Mouse (Mus musculus) yolk sac, embryonic 10.5 days (tissue): ENCODE measurements at regions not wholly inside any gene's neighbourhood (a gene's known extent, or its start where the extent isn't known, plus 50 kb on each side); places are given as distances from the start of the nearest gene placed in this dataset.

ENCODE experiments used
- DNase-seq: peaks from one replicate; pipeline ENCODE4 v3.0.0-alpha.2; 2017; ENCODE audit warnings: low spot score

DNA sequence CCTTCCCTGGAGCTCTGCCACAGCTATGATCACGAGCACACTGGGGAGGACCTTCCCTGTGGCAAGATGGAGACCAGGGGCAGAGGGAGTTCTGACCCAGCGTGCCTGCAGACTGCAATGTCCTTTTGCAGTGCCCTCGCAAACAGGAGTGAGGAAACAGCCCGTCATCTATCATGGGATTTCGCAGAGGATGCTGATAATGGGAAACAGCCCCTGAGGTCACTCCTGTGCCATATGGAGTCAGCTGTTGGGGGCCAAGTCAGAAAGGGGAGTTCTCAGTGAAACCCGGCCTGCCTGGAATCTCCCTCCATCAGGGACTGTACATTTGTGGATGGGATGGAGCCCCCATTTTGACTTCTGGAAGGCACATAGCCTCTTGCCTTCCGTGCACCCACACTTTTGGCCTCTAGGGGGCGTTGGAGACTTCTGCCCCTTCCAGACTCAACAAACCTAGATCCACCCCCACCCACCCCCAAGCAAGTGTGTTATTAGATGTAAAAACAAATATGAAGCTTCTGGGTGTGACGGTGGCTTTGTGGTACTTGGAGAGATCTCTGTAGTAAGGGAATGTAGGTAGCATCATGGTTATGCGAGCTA is 98.1 kb downstream of the Kdr start:
- no peak for DNase-seq

DNA sequence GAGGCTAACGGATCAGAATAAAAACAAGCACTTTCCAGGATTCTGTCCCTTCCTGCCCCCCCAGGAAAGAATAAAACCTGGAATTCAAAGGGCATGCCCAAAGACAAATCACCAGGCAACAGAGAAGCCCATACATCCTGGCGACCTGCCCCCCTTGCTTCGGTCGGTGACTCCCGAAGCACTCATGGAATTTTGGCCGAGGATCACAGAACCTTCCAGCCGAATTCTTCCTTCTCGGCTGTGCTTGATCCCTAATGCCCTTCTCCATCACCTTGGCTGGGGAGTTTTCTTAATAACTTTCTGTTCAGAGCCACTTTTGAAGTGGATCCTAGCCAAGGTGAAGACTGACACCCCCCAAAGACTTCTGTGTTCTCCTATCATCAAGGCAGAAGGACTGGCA is 99.9 kb downstream of the Kdr start:
- DNase-seq = no peak

- no peak for DNase-seq
These were observed 100.7 kb downstream of the Kdr start for GRCm38 (mm10) chr5:75877609-75877971.

- DNase-seq = no peak
These were observed 101.2 kb downstream of the Kdr start for GRCm38 (mm10) chr5:75876871-75877608.

GRCm38 (mm10) chr5:75871120-75871519 is 107.1 kb downstream of the Kdr start:
- peak; percentile 71 for DNase-seq

DNA sequence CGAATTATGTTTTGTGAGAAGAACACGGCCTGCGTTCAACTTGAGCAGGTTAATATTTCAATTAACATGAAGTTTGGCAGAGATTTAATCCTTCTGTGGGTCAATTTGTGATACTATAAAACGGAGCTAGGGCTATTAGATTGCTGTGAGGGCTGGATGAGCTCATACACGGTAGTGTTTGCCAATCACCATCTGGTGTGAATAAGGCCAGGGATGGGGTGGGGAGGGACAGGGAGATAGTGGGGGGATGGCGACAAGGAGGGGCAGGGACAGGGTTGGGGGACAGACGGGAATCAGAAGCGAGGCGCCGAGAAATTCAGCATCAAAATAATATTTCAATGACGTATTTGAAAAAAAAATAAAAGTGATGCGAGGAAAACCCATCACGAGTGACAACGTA is 107.6 kb downstream of the Kdr start:
- no peak for DNase-seq

DNA sequence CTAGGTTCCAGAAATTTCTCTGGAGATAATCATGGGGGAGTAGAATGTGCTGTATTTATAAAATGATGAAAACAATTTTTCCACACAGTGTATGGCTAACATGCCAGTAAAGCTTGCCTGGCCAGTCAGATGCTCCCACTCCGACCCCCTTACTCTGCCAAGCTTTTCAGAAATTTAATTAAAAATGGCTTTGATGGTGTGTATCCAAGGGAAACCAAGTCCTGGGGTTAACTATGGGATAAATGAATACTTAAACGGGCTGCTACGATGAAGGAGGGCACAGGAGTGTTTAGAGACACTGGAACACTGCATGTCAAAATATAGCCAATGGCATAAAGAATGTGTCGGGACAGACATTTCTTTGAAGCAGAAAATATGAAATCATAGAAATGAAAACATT is 108.7 kb downstream of the Kdr start:
- no peak for DNase-seq

DNA sequence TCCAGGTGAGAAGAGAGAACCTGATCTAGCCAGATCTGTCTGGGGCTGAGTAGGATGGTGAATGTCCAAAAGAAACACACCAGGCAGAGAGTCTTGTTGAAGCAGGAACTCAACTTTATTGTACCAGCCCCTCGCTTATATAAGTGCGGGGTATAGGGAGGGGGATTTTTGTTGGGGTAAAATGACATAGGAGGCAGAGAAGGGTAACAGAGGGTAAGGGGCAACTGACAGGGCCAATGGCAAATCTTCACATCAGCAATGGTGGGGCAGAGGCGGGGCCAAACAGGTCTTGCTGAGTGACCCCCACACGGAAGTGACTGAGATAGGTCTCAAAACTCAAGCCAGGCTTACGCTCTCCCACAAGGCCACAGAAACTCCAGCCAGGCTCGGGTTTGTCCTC is 113.2 kb downstream of the Kdr start:
- no peak for DNase-seq

GRCm38 (mm10) chr5:75863358-75863757 is 114.9 kb downstream of the Kdr start:
- DNase-seq = no peak

GRCm38 (mm10) chr5:75862630-75862991 is 115.6 kb downstream of the Kdr start:
- peak; percentile 23 for DNase-seq

DNA sequence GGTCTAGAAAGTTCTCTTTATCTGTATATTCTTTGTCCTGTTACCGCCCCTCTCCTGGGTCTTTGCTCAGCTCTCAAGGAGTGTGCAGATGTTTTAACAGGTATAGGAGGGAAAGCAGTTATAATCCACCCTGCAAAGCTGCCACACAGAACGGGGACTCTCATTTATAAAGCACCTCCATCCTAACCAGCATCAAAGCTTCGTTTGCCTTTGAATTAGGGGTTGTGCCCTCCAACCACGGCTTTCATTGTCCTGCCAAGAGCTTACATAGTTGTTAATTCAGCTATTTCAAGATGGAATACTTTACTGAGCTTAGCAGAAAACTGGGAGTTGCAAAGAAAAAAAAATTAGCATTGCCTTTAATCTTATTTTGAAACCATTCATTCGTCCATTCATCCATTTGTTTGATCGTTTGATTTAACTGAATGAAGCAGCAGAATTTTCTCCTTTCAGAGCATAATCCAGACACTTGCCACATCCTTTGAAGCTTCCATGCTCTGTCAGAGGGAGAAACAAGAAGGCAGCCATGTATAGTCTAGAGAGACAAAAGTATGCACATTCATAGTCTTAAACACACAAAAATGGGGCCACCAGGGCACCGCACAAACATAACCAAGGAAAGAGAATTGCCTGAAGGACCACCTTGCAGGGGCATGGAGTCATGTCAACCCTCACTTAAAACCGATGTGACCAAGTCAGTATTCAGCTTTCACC is 116.2 kb downstream of the Kdr start:
- DNase-seq = no peak

DNA sequence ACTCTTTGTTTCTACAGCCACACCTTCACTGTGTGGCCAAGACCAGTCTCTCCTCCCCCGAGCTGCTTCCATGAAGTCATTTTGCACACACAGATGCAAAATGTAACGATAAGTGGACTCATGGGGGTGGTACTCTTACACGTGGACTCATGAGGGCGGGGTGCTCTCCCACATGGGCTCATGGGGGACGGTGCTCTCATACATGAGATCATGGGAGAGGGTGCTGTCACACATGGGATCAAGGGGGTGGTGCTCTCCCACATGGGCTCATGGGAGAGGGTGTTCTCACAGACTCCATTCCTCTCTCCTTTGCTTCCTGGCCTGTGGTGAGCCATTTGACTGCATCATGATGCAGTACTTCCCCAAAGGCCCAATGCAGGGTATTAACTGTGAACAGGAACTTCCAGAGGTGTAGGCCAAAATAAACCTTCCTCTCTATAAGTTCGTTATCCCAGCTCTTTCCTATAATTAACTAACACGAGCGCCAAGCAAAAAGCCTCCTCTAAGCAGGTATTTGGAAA is 118.9 kb downstream of the Kdr start:
- no peak for DNase-seq

DNA sequence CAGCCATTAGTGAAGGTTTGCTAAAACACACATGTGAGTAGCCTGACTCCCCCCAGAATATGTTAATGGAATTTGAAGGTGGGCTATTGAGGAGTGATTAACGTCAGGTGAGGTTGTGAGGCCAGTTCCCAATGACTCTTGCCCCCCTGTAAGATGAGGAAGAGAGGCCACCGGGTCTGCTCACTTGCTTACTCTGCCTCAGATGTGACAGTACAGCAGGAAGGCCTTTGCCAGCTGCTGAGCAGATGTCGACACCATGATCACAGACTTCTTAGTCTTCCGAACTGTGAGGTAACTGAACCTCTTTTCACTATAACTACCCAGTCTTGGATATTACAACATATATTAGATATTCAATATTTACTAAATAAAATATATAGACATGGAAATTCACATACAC is 127.4 kb downstream of the Kdr start:
- no peak for DNase-seq

GRCm38 (mm10) chr5:75847966-75848365 is 130.3 kb downstream of the Kdr start:
- no peak for DNase-seq

DNA sequence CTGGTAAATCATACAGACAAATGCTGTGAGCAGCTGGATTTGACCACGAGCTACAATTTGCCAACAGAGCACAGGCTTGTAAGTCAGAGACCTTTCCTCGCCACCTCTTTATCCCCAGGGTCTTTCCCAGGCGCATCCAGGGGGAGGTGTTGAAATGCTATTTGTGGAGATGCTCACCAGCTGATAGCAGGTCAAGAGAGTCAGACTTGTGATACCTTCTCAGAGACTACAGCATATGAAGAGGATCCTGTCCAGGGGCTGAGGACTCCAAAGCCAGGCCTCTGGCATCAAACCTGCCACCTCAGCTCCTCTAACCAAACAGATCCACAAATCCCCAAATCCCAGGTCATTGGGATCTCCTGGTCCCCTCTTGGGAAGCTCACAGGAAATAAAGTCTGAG is 130.9 kb downstream of the Kdr start:
- no peak for DNase-seq

DNA sequence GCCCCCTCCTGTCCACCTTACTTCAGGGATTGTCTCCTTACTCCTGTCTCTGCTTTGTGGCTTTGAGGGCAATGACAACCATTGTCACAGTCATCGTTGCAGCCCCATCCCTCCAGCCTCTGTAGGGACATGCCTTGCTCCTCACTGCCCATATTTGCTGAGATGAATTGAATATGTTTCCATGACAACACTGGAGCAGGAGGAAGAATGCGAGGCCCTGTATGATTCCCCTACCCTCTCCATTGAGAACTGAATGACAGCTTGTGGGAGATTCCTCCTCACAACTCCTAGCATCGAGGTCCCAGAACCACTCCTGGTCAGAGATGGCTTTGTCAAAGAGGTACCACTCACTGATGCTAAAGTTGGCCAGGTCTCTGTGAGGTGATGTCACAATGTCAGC is 132.2 kb downstream of the Kdr start:
- DNase-seq = no peak

- no peak for DNase-seq
These were observed 134.5 kb downstream of the Kdr start for GRCm38 (mm10) chr5:75843807-75844206.

DNA sequence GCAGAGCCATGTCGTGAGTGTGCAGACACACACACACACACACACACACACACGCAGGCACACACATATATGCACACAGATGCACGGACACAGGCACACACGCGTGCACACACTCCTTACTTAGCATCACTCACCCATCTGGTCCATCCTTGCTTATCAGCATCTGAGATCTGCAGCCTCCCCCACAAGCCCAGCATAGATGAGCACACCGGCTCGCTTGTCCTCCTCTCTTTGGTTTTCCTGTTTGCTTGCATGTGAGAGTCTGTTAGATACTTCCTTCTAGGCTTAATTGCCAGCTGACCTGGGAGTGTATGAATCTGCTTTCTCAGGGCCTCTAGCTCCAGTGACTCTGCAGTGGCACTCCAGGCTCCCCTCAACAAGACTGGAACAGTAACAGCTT is 137.8 kb downstream of the Kdr start:
- no peak for DNase-seq

DNA sequence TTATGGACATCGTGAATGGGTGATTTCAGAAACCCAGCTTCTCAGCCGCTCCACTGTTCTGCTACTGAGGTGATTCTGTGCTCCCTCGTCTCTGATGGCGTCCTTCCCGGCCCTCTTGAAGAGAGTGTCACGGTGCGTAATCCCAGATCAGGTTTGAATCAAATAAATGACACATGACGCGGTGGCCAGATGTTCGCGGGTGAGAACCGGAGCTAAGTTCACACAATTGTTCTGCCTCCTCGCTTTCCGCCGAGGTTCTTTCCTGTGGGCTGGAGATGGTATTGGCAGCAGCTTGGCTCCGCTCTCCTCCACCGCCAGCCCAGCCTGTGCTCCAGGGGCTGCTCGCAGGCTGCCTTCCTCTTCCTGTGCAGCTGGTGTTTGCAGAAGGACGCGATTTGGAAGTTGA is 142.7 kb downstream of the Kdr start:
- DNase-seq = no peak

GRCm38 (mm10) chr5:75834766-75835555 is 143.3 kb downstream of the Kdr start:
- DNase-seq = no peak

DNA sequence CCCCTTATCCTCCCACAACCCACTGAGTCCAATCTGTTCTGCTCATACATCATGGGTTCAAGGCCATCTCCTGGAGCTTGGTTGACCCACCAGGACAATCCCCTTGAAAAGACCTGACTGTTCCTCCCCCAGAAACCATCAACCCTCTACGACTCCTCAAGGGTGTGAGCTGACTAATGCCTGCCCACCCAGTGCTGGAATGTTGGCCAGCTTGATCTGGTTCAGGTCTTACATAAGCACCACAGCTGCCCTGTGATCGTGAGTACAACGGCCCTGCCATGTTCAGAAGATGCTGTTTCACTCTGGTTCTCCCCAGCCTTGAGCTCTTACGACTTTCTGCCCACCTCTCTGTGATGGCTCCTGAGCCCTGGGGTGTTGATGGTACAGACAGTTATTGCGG is 145.9 kb downstream of the Kdr start:
- no peak for DNase-seq

DNA sequence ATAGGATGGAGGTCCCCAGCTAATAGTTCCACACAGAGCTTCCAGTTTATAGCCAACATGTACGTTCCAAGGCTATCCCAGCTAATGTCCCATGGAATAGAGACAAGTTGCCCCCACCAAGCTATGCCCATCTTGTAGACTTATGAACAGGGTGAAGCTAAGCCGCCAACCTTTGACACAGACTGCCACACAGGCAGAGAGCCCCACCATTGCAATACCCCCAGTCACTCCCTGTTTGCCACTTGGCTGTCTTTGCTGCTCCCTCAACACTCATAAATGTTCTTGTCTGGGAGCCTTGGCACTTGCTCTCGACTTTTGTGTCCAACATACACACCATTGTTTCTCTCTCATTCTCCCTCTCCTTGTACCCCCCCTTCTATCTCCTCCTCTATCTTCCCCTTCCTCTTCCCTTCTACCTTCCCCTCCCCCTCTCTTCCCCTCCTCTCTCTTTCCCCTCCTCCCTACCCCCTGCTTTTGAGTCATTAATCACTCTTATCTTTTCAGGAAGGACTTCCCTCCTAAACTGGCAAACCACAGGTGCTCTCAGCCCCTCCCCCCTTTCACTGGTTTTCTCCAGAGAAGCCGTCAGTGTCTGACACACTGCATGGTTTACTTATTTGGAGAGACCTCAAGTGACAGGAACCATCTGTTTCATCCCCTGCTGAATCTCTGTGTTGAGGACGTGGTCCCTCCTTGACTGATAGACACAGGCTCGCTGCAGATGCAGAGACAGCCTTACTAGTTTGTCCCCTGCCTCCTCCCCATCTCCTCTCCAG is 148.2 kb downstream of the Kdr start:
- DNase-seq = no peak
